Mouse (Mus musculus): ENCODE measurements around the gene Thnsl2. TPM values are rescaled to one million over a fixed set of nuclear protein-coding genes. Genes with fewer than 3 reads are reported as not detected.

Gene Thnsl2
- polyA plus RNA-seq, 1 experiment from 2014 or later, result 4.9 TPM

GRCm38 (mm10) chr6:71145288-71145989 lies 1.2 kb upstream of the Thnsl2 start:
- 65% methylated on average over 3 of the region's 3 CpGs for WGBS (ENCODE audit: insufficient replicate concordance)

GRCm38 (mm10) chr6:71143154-71143893 lies 915 bp downstream of the Thnsl2 start:
- Histone ChIP-seq H3K27me3 (ENCODE audit: control insufficient read depth, insufficient read depth, low read length) (0 out of 2 replicates have a peak, but pooled peaks cover 2% of the 10 kb centered on the region), H3K27ac (ENCODE audit: low read depth, low read length) (no peak overlapping the region), H3K36me3 (ENCODE audit: control insufficient read depth, insufficient read depth, low read length) (no peaks in the 10 kb centered on the region), H3K4me2 (peak overlapping the region; percentile 82), H3K9me3 (replicated peaks; ENCODE audit: control insufficient read depth, low read length) (no peaks in the 10 kb centered on the region), H3K4me3 (ENCODE audit: low read depth, low read length) (peak overlapping the region; percentile 60), H3K4me1 (ENCODE audit: control insufficient read depth, insufficient read depth, low read length) (peaks cover 4% of the 10 kb centered on the region; the same call in 1 of the 2 replicates), H3K9ac (ENCODE audit: low read depth, low read length) (peak overlapping the region; percentile 78; the same call in 1 of the 2 replicates)
- ATAC-seq (replicated peaks; ENCODE audit: insufficient number of reproducible peaks, low FRiP score, low TSS enrichment), result 0 out of 2 replicates have a peak, but pooled peaks have one; percentile 4
- 1% methylated on average over 19 of the region's 19 CpGs for WGBS (ENCODE audit: insufficient replicate concordance)

More at GRCm38 (mm10) chr6:71145288-71145989, 1.2 kb upstream of the Thnsl2 start:
- Histone ChIP-seq H3K4me1 (ENCODE audit: control insufficient read depth, insufficient read depth, low read length) (peaks cover 4% of the 10 kb centered on the region; the same call in 1 of the 2 replicates), H3K9ac (ENCODE audit: low read depth, low read length) (no peak overlapping the region), H3K36me3 (ENCODE audit: control insufficient read depth, insufficient read depth, low read length) (no peaks in the 10 kb centered on the region), H3K4me2 (no peak overlapping the region), H3K27ac (ENCODE audit: low read depth, low read length) (no peak overlapping the region), H3K27me3 (ENCODE audit: control insufficient read depth, insufficient read depth, low read length) (0 out of 2 replicates have a peak, but pooled peaks cover 2% of the 10 kb centered on the region), H3K4me3 (ENCODE audit: low read depth, low read length) (no peak overlapping the region), H3K9me3 (replicated peaks; ENCODE audit: control insufficient read depth, low read length) (no peaks in the 10 kb centered on the region)
- no peak for ATAC-seq (replicated peaks; ENCODE audit: insufficient number of reproducible peaks, low FRiP score, low TSS enrichment)

GRCm38 (mm10) chr6:71135031-71135430 lies 9.2 kb downstream of the Thnsl2 start:
- Histone ChIP-seq H3K4me1 (ENCODE audit: control insufficient read depth, insufficient read depth, low read length) (no peaks in the 10 kb centered on the region), H3K9me3 (replicated peaks; ENCODE audit: control insufficient read depth, low read length) (no peaks in the 10 kb centered on the region), H3K36me3 (ENCODE audit: control insufficient read depth, insufficient read depth, low read length) (no peaks in the 10 kb centered on the region), H3K27me3 (ENCODE audit: control insufficient read depth, insufficient read depth, low read length) (no peaks in the 10 kb centered on the region), H3K9ac (ENCODE audit: low read depth, low read length) (no peak overlapping the region), H3K4me3 (ENCODE audit: low read depth, low read length) (no peak overlapping the region), H3K27ac (ENCODE audit: low read depth, low read length) (no peak overlapping the region), H3K4me2 (no peak overlapping the region)
- ATAC-seq (replicated peaks; ENCODE audit: insufficient number of reproducible peaks, low FRiP score, low TSS enrichment), result no peak
- WGBS (ENCODE audit: insufficient replicate concordance), result 73% methylated on average over 3 of the region's 3 CpGs

GRCm38 (mm10) chr6:71133559-71133958 lies 10.7 kb downstream of the Thnsl2 start:
- Histone ChIP-seq H3K4me2 (no peak overlapping the region), H3K4me3 (ENCODE audit: low read depth, low read length) (no peak overlapping the region), H3K36me3 (ENCODE audit: control insufficient read depth, insufficient read depth, low read length) (no peaks in the 10 kb centered on the region), H3K27ac (ENCODE audit: low read depth, low read length) (no peak overlapping the region), H3K4me1 (ENCODE audit: control insufficient read depth, insufficient read depth, low read length) (no peaks in the 10 kb centered on the region), H3K27me3 (ENCODE audit: control insufficient read depth, insufficient read depth, low read length) (no peaks in the 10 kb centered on the region), H3K9ac (ENCODE audit: low read depth, low read length) (no peak overlapping the region), H3K9me3 (replicated peaks; ENCODE audit: control insufficient read depth, low read length) (no peaks in the 10 kb centered on the region)
- 65% methylated on average over 11 of the region's 11 CpGs for WGBS (ENCODE audit: insufficient replicate concordance)
- no peak for ATAC-seq (replicated peaks; ENCODE audit: insufficient number of reproducible peaks, low FRiP score, low TSS enrichment)

- Histone ChIP-seq H3K4me2 (no peak overlapping the region), H3K9me3 (replicated peaks; ENCODE audit: control insufficient read depth, low read length) (no peaks in the 10 kb centered on the region), H3K4me1 (ENCODE audit: control insufficient read depth, insufficient read depth, low read length) (no peaks in the 10 kb centered on the region), H3K27ac (ENCODE audit: low read depth, low read length) (no peak overlapping the region), H3K36me3 (ENCODE audit: control insufficient read depth, insufficient read depth, low read length) (no peaks in the 10 kb centered on the region), H3K4me3 (ENCODE audit: low read depth, low read length) (no peak overlapping the region), H3K27me3 (ENCODE audit: control insufficient read depth, insufficient read depth, low read length) (no peaks in the 10 kb centered on the region), H3K9ac (ENCODE audit: low read depth, low read length) (no peak overlapping the region)
- ATAC-seq (replicated peaks; ENCODE audit: insufficient number of reproducible peaks, low FRiP score, low TSS enrichment), result no peak
These were observed 13.2 kb downstream of the Thnsl2 start for GRCm38 (mm10) chr6:71131038-71131437.

GRCm38 (mm10) chr6:71130269-71130668 lies 14.0 kb downstream of the Thnsl2 start:
- Histone ChIP-seq H3K9ac (ENCODE audit: low read depth, low read length) (no peak overlapping the region), H3K4me3 (ENCODE audit: low read depth, low read length) (no peak overlapping the region), H3K4me1 (ENCODE audit: control insufficient read depth, insufficient read depth, low read length) (no peaks in the 10 kb centered on the region), H3K9me3 (replicated peaks; ENCODE audit: control insufficient read depth, low read length) (no peaks in the 10 kb centered on the region), H3K36me3 (ENCODE audit: control insufficient read depth, insufficient read depth, low read length) (no peaks in the 10 kb centered on the region), H3K27ac (ENCODE audit: low read depth, low read length) (no peak overlapping the region), H3K27me3 (ENCODE audit: control insufficient read depth, insufficient read depth, low read length) (no peaks in the 10 kb centered on the region), H3K4me2 (no peak overlapping the region)
- ATAC-seq (replicated peaks; ENCODE audit: insufficient number of reproducible peaks, low FRiP score, low TSS enrichment), result no peak
- 79% methylated on average over 1 of the region's 1 CpGs for WGBS (ENCODE audit: insufficient replicate concordance)

- no peaks in the 10 kb centered on the region for H3K36me3 ChIP-seq (ENCODE audit: control insufficient read depth, insufficient read depth, low read length)
- H3K4me2 ChIP-seq, result no peak overlapping the region
- ATAC-seq (replicated peaks; ENCODE audit: insufficient number of reproducible peaks, low FRiP score, low TSS enrichment), result no peak; the same call in 1 of the 2 replicates
- no peak overlapping the region for H3K27ac ChIP-seq (ENCODE audit: low read depth, low read length)
- H3K4me1 ChIP-seq (ENCODE audit: control insufficient read depth, insufficient read depth, low read length), result no peaks in the 10 kb centered on the region
- no peak overlapping the region for H3K9ac ChIP-seq (ENCODE audit: low read depth, low read length)
- no peaks in the 10 kb centered on the region for H3K9me3 ChIP-seq (replicated peaks; ENCODE audit: control insufficient read depth, low read length)
- H3K27me3 ChIP-seq (ENCODE audit: control insufficient read depth, insufficient read depth, low read length), result no peaks in the 10 kb centered on the region
- 39% methylated on average over 4 of the region's 4 CpGs for WGBS (ENCODE audit: insufficient replicate concordance)
- no peak overlapping the region for H3K4me3 ChIP-seq (ENCODE audit: low read depth, low read length)
These were observed 15.2 kb downstream of the Thnsl2 start for GRCm38 (mm10) chr6:71129071-71129470.

GRCm38 (mm10) chr6:71126290-71126689 lies 17.9 kb downstream of the Thnsl2 start:
- Histone ChIP-seq H3K4me1 (ENCODE audit: control insufficient read depth, insufficient read depth, low read length) (no peaks in the 10 kb centered on the region), H3K27me3 (ENCODE audit: control insufficient read depth, insufficient read depth, low read length) (no peaks in the 10 kb centered on the region), H3K4me3 (ENCODE audit: low read depth, low read length) (no peak overlapping the region), H3K9me3 (replicated peaks; ENCODE audit: control insufficient read depth, low read length) (no peaks in the 10 kb centered on the region), H3K4me2 (no peak overlapping the region), H3K9ac (ENCODE audit: low read depth, low read length) (no peak overlapping the region), H3K36me3 (ENCODE audit: control insufficient read depth, insufficient read depth, low read length) (no peaks in the 10 kb centered on the region), H3K27ac (ENCODE audit: low read depth, low read length) (no peak overlapping the region)
- WGBS (ENCODE audit: insufficient replicate concordance), result 64% methylated on average over 3 of the region's 3 CpGs
- ATAC-seq (replicated peaks; ENCODE audit: insufficient number of reproducible peaks, low FRiP score, low TSS enrichment), result no peak
